Mouse (Mus musculus): ENCODE data around the gene Gm10715. TPM values are rescaled to one million over a fixed set of nuclear protein-coding genes. Genes with fewer than 3 reads are reported as not detected.
"Not testable (repeated sequence)": the region's sequence is repeated elsewhere in the genome, so short reads cannot be mapped to it uniquely, and the experiment has no call there.

The Gm10715 gene
- total and polyA plus RNA-seq, 3 experiments: not detected

DNA sequence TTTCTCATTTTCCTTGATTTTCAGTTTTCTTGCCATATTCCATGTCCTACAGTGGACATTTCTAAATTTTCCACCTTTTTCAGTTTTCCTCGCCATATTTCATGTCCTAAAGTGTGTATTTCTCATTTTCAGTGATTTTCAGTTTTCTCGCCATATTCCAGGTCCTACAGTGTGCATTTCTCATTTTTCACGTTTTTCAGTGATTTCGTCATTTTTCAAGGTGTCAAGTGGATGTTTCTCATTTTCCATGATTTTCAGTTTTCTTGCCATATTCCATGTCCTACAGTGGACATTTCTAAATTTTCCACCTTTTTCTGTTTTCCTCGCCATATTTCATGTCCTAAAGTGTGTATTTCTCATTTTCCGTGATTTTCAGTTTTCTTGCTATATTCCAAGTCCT is 11.0 kb upstream of the Gm10715 start:
- not testable (repeated sequence) for H3K4me3 ChIP-seq (ENCODE audit: control insufficient read depth in 1 of 2, insufficient read depth in 1 of 2, low read depth in 2 of 2, low read length in 2 of 2); H3K27me3 ChIP-seq (ENCODE audit: control insufficient read depth in 1 of 2, insufficient read depth in 2 of 2, low read length in 2 of 2); H3K4me1 ChIP-seq (ENCODE audit: control insufficient read depth in 1 of 2, insufficient read depth in 2 of 2, low read length in 2 of 2); H3K27ac ChIP-seq (ENCODE audit: control insufficient read depth, low read depth, low read length); H3K36me3 ChIP-seq (ENCODE audit: control insufficient read depth in 1 of 2, insufficient read depth in 2 of 2, low read length in 2 of 2); H3K79me2 ChIP-seq (ENCODE audit: control insufficient read depth, insufficient read depth, low read length, poor library complexity); H3K9ac ChIP-seq (ENCODE audit: control insufficient read depth, low read depth, low read length, poor library complexity, severe bottlenecking); H3K9me3 ChIP-seq (replicated peaks; ENCODE audit: insufficient read depth, low read length); DNase-seq (ENCODE audit: low read depth, low spot score)

DNA sequence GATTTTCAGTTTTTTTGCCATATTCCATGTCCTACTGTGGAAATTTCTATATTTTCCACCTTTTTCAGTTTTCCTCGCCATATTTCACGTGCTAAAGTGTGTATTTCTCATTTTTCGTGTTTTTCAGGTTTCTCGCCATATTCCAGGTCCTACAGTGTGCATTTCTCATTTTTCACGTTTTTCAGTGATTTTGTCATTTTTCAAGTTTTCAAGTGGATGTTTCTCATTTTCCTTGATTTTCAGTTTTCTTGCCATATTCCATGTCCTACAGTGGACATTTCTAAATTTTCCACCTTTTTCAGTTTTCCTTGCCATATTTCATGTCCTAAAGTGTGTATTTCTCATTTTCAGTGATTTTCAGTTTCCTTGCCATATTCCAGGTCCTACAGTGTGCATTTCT is 10.5 kb upstream of the Gm10715 start:
- H3K36me3 ChIP-seq (ENCODE audit: control insufficient read depth in 1 of 2, insufficient read depth in 2 of 2, low read length in 2 of 2); H3K4me1 ChIP-seq (ENCODE audit: control insufficient read depth in 1 of 2, insufficient read depth in 2 of 2, low read length in 2 of 2); H3K79me2 ChIP-seq (ENCODE audit: control insufficient read depth, insufficient read depth, low read length, poor library complexity); H3K27me3 ChIP-seq (ENCODE audit: control insufficient read depth in 1 of 2, insufficient read depth in 2 of 2, low read length in 2 of 2); H3K9ac ChIP-seq (ENCODE audit: control insufficient read depth, low read depth, low read length, poor library complexity, severe bottlenecking); DNase-seq (ENCODE audit: low read depth, low spot score); H3K9me3 ChIP-seq (replicated peaks; ENCODE audit: insufficient read depth, low read length); H3K27ac ChIP-seq (ENCODE audit: control insufficient read depth, low read depth, low read length); H3K4me3 ChIP-seq (ENCODE audit: control insufficient read depth in 1 of 2, insufficient read depth in 1 of 2, low read depth in 2 of 2, low read length in 2 of 2): not testable (repeated sequence)

DNA sequence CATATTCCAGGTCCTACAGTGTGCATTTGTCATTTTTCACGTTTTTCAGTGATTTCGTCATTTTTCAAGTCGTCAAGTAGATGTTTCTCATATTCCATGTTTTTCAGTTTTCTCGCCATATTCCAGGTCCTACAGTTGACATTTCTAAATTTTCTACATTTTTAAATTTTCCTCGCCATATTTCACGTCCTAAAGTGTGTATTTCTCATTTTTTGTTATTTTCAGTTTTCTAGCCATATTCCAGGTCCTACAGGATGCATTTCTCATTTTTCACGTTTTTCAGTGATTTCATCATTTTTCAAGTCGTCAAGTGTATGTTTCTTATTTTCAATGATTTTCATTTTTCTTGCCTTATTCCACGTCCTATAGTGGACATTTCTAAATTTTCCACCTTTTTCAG is 9.9 kb upstream of the Gm10715 start:
- not testable (repeated sequence) for H3K36me3 ChIP-seq (ENCODE audit: control insufficient read depth in 1 of 2, insufficient read depth in 2 of 2, low read length in 2 of 2); H3K27ac ChIP-seq (ENCODE audit: control insufficient read depth, low read depth, low read length); H3K4me1 ChIP-seq (ENCODE audit: control insufficient read depth in 1 of 2, insufficient read depth in 2 of 2, low read length in 2 of 2); DNase-seq (ENCODE audit: low read depth, low spot score); H3K4me3 ChIP-seq (ENCODE audit: control insufficient read depth in 1 of 2, insufficient read depth in 1 of 2, low read depth in 2 of 2, low read length in 2 of 2); H3K27me3 ChIP-seq (ENCODE audit: control insufficient read depth in 1 of 2, insufficient read depth in 2 of 2, low read length in 2 of 2); H3K79me2 ChIP-seq (ENCODE audit: control insufficient read depth, insufficient read depth, low read length, poor library complexity); H3K9me3 ChIP-seq (replicated peaks; ENCODE audit: insufficient read depth, low read length); H3K9ac ChIP-seq (ENCODE audit: control insufficient read depth, low read depth, low read length, poor library complexity, severe bottlenecking)

DNA sequence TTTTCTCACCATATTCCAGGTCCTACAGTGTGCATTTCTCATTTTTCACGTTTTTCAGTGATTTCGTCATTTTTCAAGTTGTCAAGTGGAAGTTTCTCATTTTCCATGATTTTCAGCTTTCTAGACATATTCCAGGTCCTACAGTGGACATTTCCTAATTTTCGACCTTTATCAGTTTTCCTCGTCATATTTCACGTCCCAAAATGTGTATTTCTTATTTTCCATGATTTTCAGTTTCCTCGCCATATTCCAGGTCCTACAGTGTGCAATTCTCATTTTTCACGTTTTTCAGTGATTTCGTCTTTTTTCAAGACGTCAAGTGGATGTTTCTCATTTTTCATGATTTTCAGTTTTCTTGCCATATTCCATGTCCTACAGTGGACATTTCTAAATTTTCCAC is 9.5 kb upstream of the Gm10715 start:
- not testable (repeated sequence) for H3K27ac ChIP-seq (ENCODE audit: control insufficient read depth, low read depth, low read length); H3K9ac ChIP-seq (ENCODE audit: control insufficient read depth, low read depth, low read length, poor library complexity, severe bottlenecking); H3K4me1 ChIP-seq (ENCODE audit: control insufficient read depth in 1 of 2, insufficient read depth in 2 of 2, low read length in 2 of 2); H3K79me2 ChIP-seq (ENCODE audit: control insufficient read depth, insufficient read depth, low read length, poor library complexity); H3K36me3 ChIP-seq (ENCODE audit: control insufficient read depth in 1 of 2, insufficient read depth in 2 of 2, low read length in 2 of 2); H3K27me3 ChIP-seq (ENCODE audit: control insufficient read depth in 1 of 2, insufficient read depth in 2 of 2, low read length in 2 of 2); H3K9me3 ChIP-seq (replicated peaks; ENCODE audit: insufficient read depth, low read length); H3K4me3 ChIP-seq (ENCODE audit: control insufficient read depth in 1 of 2, insufficient read depth in 1 of 2, low read depth in 2 of 2, low read length in 2 of 2)
- TF ChIP-seq CTCF (IDR thresholded peaks at IDR 0.05 in 2 of 3, conservative IDR thresholded peaks at IDR 0.05 in 1 of 3; ENCODE audit: control insufficient read depth in 1 of 3, insufficient read depth in 1 of 3, low read depth in 2 of 3, low read length in 3 of 3, poor library complexity in 1 of 3, severe bottlenecking in 1 of 3): 0 out of 6 replicates have a peak, but pooled peaks of 1 of the 3 experiments have one; percentile 10
- DNase-seq (ENCODE audit: low read depth, low spot score): peak; percentile 82

DNA sequence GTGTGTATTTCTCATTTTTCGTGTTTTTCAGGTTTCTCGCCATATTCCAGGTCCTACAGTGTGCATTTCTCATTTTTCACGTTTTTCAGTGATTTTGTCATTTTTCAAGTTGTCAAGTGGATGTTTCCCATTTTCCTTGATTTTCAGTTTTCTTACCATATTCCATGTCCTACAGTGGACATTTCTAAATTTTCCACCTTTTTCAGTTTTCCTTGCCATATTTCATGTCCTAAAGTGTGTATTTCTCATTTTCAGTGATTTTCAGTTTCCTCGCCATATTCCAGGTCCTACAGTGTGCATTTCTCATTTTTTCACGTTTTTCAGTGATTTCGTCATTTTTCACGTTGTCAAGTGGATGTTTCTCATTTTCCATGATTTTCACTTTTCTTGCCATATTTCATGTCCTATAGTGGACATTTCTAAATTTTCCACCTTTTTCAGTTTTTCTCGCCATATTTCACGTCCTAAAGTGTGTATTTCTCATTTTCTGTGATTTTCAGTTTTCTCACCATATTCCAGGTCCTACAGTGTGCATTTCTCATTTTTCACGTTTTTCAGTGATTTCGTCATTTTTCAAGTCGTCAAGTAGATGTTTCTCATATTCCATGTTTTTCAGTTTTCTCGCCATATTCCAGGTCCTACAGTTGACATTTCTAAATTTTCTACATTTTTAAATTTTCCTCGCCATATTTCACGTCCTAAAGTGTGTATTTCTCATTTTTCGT is 7.2 kb upstream of the Gm10715 start:
- not testable (repeated sequence) for H3K27ac ChIP-seq (ENCODE audit: control insufficient read depth, low read depth, low read length); H3K9ac ChIP-seq (ENCODE audit: control insufficient read depth, low read depth, low read length, poor library complexity, severe bottlenecking); H3K4me3 ChIP-seq (ENCODE audit: control insufficient read depth in 1 of 2, insufficient read depth in 1 of 2, low read depth in 2 of 2, low read length in 2 of 2); H3K4me1 ChIP-seq (ENCODE audit: control insufficient read depth in 1 of 2, insufficient read depth in 2 of 2, low read length in 2 of 2); H3K27me3 ChIP-seq (ENCODE audit: control insufficient read depth in 1 of 2, insufficient read depth in 2 of 2, low read length in 2 of 2); DNase-seq (ENCODE audit: low read depth, low spot score); H3K9me3 ChIP-seq (replicated peaks; ENCODE audit: insufficient read depth, low read length); H3K79me2 ChIP-seq (ENCODE audit: control insufficient read depth, insufficient read depth, low read length, poor library complexity); H3K36me3 ChIP-seq (ENCODE audit: control insufficient read depth in 1 of 2, insufficient read depth in 2 of 2, low read length in 2 of 2)

DNA sequence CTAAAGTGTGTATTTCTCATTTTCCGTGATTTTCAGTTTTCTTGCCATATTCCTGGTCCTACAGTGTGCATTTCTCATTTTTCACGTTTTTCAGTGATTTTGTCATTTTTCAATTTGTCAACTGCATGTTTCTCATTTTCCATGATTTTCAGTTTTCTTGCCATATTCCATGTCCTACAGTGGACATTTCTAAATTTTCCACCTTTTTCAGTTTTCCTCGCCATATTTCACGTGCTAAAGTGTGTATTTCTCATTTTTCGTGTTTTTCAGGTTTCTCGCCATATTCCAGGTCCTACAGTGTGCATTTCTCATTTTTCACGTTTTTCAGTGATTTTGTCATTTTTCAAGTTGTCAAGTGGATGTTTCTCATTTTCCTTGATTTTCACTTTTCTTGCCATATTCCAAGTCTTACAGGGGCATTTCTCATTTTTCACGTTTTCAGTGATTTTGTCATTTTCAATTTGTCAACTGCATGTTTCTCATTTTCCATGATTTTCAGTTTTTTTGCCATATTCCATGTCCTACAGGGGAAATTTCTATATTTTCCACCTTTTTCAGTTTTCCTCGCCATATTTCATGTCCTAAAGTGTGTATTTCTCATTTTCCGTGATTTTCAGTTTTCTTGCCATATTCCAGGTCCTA is 5.9 kb upstream of the Gm10715 start:
- not testable (repeated sequence) for H3K4me3 ChIP-seq (ENCODE audit: control insufficient read depth in 1 of 2, insufficient read depth in 1 of 2, low read depth in 2 of 2, low read length in 2 of 2); H3K9ac ChIP-seq (ENCODE audit: control insufficient read depth, low read depth, low read length, poor library complexity, severe bottlenecking); H3K4me1 ChIP-seq (ENCODE audit: control insufficient read depth in 1 of 2, insufficient read depth in 2 of 2, low read length in 2 of 2); H3K9me3 ChIP-seq (replicated peaks; ENCODE audit: insufficient read depth, low read length); H3K27me3 ChIP-seq (ENCODE audit: control insufficient read depth in 1 of 2, insufficient read depth in 2 of 2, low read length in 2 of 2); H3K36me3 ChIP-seq (ENCODE audit: control insufficient read depth in 1 of 2, insufficient read depth in 2 of 2, low read length in 2 of 2); H3K27ac ChIP-seq (ENCODE audit: control insufficient read depth, low read depth, low read length); H3K79me2 ChIP-seq (ENCODE audit: control insufficient read depth, insufficient read depth, low read length, poor library complexity)
- peak; percentile 96 for DNase-seq (ENCODE audit: low read depth, low spot score)

DNA sequence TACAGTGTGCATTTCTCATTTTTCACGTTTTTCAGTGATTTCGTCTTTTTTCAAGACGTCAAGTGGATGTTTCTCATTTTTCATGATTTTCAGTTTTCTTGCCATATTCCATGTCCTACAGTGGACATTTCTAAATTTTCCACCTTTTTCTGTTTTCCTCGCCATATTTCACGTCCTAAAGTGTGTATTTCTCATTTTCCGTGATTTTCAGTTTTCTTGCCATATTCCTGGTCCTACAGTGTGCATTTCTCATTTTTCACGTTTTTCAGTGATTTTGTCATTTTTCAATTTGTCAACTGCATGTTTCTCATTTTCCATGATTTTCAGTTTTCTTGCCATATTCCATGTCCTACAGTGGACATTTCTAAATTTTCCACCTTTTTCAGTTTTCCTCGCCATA is 2.4 kb upstream of the Gm10715 start, which contains the start of gene Gm17535:
Gm17535 (plus strand) TSS at position 301 of the 400 bp plus-strand sequence.
- not testable (repeated sequence) for H3K36me3 ChIP-seq (ENCODE audit: control insufficient read depth in 1 of 2, insufficient read depth in 2 of 2, low read length in 2 of 2); H3K4me1 ChIP-seq (ENCODE audit: control insufficient read depth in 1 of 2, insufficient read depth in 2 of 2, low read length in 2 of 2); H3K27ac ChIP-seq (ENCODE audit: control insufficient read depth, low read depth, low read length); H3K9ac ChIP-seq (ENCODE audit: control insufficient read depth, low read depth, low read length, poor library complexity, severe bottlenecking); H3K4me3 ChIP-seq (ENCODE audit: control insufficient read depth in 1 of 2, insufficient read depth in 1 of 2, low read depth in 2 of 2, low read length in 2 of 2); DNase-seq (ENCODE audit: low read depth, low spot score); H3K9me3 ChIP-seq (replicated peaks; ENCODE audit: insufficient read depth, low read length); H3K79me2 ChIP-seq (ENCODE audit: control insufficient read depth, insufficient read depth, low read length, poor library complexity); H3K27me3 ChIP-seq (ENCODE audit: control insufficient read depth in 1 of 2, insufficient read depth in 2 of 2, low read length in 2 of 2)

Data from MEL (cell line).